Mouse (Mus musculus) ES-Bruce4 (cell line): ENCODE data around the gene Cep128.

Source experiments
- CTCF ChIP-seq: IDR thresholded peaks from one replicate; pipeline ENCODE4 v1.8.1; 2011; ENCODE audit warnings: low read depth, low read length
- POLR2A ChIP-seq: IDR thresholded peaks from one replicate; pipeline ENCODE4 v1.8.1; 2011; ENCODE audit warnings: low read length; ENCODE audit not compliant: insufficient read depth

- TF ChIP-seq CTCF (no peak), POLR2A (no peak)
Measured at GRCm38 (mm10) chr12:91254831-91255230, 129.4 kb downstream of the Cep128 start.
